Mouse (Mus musculus): ENCODE measurements around the gene Pde4a.
A peak's percentile ranks its signal among the peaks of the same experiment; 100 is the strongest.

DNA sequence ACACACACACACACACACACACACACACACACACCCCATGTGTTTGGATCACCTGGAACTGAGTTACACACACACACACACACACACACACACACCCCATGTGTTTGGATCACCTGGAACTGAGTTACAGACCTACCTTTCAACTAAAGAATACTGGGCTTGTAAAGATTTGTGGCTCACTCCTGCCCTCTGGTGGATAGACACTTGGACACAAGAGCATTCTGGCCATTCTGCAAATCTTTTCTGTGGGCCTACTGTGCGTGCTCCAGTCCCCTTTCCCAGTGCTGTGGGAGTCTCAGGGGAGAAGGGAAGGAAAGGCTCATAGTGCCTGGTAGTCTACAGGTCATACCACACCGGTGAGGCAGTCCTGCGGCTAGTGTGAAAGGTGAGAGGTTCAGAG lies 28.3 kb upstream of the Pde4a start:
- TF ChIP-seq CTCF (IDR thresholded peaks at IDR 0.05) (peak; percentile 77), POLR2A (IDR thresholded peaks at IDR 0.05; ENCODE audit: insufficient read depth, low read depth, low read length) (no peak)
